Mouse (Mus musculus): ENCODE data around the gene Trim38.
A peak's percentile ranks its signal among the peaks of the same experiment; 100 is the strongest.

Trim38 gene

DNA sequence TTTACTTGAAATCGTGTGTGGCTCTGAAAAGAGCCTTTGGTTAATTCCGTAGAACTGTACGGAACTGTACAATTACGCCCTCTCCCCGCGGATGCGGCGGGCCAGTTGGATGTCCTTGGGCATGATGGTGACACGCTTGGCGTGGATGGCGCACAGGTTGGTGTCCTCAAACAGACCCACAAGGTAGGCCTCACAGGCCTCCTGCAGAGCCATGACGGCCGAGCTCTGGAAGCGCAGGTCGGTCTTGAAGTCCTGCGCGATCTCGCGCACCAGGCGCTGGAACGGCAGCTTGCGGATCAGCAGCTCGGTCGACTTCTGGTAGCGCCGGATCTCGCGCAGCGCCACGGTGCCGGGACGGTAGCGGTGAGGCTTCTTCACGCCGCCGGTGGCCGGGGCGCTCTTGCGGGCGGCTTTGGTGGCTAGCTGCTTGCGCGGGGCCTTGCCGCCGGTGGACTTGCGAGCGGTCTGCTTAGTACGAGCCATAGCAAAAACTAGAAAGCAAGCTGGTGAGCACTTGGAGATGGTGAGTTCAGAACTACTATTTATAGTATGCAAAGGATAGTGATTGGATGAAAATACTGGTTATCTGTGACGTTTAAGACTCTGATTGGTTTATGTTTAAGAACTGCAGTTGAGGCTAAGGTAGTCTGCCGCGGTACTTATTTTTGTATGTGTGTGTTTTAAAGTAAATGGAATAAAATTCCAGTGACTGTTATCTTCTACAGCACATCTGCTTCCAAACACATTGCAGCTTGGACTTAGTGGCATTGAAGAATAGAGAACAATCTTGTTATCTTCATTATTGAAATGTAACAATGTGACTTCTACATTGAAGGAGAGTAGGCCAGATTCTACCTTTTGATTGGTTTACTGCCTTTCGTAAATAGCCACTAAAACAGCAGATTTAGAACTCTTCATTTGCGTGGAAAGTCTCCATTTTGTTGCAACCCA lies 7.6 kb upstream of the Trim38 start, which contains the start of gene Hist1h3a:
TSS of gene Hist1h3a (minus strand) at position 516 of the 951 bp plus-strand sequence.
- peak; percentile 75 for DNase-seq

DNA sequence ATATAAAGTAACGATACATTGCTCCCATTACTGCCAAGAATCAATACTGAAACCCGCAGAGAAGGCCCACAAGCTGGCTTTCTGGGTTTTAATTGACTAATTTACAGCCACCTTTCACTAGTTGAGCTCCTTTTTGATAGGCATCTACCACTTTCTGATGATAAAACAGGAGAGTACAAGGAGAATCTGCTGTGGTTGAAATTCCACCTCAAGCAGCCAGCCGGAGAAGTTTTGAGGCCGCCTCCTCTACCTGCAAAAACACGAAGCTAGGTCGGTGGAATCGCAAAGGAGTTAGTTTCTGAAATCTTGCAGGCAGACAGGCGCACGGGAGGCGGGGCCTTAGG lies 6.5 kb upstream of the Trim38 start:
- no peak for DNase-seq

DNA sequence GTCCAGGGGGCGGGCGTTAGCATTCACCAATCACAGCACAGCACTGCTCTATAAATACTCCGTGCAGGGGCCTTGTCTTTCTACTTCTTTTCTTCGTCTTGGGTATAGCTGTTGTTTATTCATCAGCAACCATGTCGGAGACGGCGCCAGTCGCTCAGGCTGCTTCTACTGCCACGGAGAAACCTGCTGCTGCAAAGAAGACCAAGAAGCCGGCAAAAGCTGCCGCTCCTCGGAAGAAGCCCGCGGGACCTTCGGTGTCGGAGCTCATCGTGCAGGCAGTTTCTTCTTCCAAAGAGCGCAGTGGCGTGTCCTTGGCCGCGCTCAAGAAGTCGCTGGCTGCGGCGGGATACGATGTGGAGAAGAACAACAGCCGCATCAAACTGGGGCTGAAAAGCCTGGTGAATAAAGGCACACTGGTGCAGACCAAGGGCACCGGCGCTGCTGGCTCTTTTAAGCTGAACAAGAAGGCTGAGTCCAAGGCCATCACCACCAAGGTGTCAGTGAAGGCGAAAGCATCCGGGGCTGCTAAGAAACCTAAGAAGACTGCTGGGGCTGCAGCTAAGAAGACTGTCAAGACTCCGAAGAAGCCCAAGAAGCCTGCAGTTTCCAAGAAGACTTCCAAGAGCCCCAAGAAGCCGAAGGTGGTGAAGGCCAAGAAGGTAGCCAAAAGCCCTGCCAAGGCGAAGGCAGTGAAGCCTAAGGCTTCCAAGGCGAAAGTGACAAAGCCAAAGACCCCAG lies 6.0 kb upstream of the Trim38 start, which contains the start of gene Hist1h1a:
TSS of gene Hist1h1a (plus strand) at position 81 of the 738 bp plus-strand sequence.
- DNase-seq: peak; percentile 92

- no peak for DNase-seq
Measured at GRCm38 (mm10) chr13:23764324-23765171, 5.2 kb upstream of the Trim38 start.

DNA sequence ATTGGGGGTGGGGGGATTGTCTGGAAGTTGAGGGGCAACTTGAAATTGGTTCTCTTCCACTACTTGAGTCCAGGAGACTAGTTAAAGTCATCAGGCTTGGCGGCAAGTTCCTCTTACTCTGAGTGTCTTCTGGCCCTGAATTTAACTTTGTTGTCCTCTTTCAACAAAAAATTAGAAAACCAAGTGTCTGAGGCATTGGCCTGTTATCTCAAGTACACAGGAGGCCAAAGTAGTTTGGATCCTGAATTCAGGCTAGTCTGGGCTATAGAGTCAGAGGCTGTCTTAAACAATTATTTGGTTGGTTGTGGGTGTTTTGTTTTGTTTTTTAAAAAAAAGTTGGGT lies 4.6 kb upstream of the Trim38 start:
- no peak for DNase-seq

GRCm38 (mm10) chr13:23766772-23767171 lies 2.9 kb upstream of the Trim38 start:
- no peak for DNase-seq

- DNase-seq: no peak
Measured at GRCm38 (mm10) chr13:23768834-23769397, 797 bp upstream of the Trim38 start.

DNA sequence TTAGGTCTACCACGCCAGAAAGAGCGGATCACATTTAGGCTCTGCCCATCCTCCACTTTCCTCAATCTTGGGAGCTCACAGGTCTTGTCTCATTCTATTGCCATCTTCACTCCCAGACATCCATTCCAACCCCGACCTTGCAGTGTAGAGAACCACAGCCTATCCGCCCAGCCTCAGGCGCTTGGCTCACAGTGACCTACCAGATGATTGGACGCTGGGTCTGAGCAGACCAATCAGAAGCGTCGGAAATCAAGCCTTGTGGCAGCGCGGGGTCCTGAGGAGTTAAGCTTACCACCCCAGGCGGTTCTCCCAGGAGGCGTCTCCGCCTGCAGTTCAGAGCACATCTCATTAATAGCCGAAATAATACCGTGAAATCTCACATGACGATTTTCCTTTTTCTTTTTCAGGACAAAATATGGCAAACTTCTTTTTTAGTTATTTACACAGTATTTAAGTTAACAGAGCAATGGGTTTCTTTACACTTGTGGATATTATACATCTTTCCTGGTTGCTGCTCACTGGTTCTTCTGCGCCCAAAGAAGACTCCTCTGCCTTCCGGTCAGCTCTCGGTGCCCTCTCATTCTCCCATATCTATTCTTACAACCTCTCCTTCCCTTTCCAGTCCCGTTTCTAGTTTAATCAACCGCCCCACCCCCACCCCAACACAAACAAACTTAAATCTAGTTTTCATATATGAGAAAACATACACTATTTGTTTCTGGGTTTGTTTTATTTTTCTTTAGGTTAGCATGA lies 3.0 kb downstream of the Trim38 start:
- no peak for DNase-seq

DNA sequence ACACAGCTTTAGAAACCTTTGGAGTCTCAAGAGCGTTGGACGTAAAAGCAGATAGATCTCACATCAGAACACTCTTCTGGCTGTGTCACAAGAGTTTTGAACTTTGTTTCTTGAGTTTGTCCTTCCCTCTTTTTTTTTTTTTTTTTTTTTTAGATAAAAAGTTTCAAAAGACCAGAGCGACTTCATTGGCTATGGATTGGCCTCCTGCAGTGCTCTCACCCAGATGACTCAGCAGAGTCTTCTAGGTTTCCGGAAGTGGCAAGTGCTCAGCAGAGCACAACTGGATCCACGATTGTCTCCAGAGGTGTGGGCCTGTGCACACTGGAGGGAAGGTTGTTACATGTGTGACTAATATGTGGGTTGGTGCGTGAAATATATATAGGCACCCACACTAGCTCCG lies 8.6 kb downstream of the Trim38 start:
- DNase-seq: no peak

- no peak for DNase-seq
Measured at GRCm38 (mm10) chr13:23779025-23779424, 9.3 kb downstream of the Trim38 start.

- DNase-seq: peak; percentile 41
Measured at GRCm38 (mm10) chr13:23792520-23792919, 22.8 kb downstream of the Trim38 start.

- no peak for DNase-seq
Measured at GRCm38 (mm10) chr13:23799405-23799804, 29.7 kb downstream of the Trim38 start.

DNA sequence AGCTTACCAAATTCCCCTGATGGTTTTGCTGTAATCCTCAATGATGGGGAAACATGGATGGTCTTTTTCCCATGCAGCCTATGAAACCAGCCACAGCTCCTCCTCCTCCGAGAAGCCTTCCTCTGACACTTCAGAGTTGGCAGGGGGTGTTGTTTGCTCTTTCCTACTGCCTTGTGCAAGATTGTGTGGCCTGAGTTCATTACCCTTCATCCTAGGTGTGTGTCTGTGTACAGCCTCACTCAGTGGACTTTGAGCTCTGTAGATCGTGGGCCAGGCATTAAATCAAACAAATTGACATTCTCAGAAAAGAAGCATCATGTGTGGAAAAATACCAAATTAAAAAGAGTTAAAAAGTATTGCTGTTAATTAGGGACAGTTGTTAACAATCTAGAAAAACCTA lies 34.8 kb downstream of the Trim38 start:
- DNase-seq: no peak

DNA sequence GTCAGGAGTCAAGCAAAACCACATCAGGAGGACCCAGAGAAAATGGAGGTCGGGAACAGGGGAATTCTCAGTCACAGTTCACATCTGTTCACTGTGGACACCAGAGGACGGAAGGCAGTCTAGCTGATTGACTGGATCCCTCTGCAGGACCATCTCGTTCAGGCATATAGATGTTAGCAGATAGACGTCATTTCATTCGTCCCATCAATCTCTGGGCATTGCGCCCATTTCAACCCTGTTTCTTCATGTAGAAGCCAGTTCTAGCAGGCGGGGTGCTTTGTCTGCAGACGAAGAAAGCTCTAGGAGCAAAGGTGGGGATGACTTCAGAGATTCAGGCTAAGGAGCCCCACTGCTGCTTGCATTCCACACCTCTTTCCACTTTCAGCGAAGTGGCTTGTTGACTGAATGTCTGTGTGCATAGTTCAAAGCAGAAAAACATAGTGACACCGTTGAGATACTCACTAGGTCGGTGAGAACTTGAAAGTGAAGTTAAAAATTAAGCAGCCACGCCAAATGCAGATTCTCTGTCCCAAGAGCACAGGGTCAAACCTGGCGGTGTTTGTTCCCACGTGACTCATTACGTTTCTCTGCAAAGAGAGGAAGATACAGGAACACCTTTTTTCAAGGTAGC lies 36.8 kb downstream of the Trim38 start, which contains the start of gene Slc17a2:
TSS of gene Slc17a2 (plus strand) at position 572 of the 631 bp plus-strand sequence.
- no peak for DNase-seq

- DNase-seq: no peak
Measured at GRCm38 (mm10) chr13:23816148-23816547, 46.4 kb downstream of the Trim38 start.

DNA sequence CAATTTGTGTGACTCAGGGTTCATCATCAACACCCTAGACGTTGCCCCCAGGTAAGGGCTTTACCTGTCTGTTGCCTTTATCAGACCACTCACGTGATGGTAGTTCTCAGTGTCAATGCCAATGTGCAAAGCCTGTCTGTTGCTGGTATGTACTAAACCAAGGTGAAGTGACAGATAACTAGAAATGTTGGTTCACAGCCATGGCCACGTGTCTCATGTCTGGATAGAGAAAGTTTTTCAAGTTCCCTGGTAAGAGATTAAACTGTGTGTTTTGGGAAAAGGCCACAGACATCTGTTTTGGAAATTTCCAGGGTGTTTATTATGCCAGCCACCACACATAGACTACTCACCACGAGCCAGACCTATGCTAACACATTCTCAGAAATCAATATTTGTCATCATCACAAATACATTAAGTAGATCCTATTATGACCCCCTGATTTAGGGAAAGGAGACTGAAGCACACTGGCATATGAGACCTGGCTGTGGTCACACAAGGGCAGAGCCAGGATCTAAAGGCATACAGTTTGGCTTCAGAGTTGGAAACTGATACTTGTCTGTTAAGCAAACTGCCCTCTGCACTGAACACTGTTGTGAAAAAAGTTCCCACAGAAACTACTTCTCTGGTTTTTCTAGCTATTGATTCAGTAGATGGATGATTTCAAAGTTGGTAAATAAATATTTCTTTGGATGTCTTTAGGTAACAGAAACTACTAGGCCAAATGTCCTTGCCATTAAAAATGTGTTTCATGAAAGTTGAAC lies 50.6 kb downstream of the Trim38 start:
- DNase-seq: no peak

DNA sequence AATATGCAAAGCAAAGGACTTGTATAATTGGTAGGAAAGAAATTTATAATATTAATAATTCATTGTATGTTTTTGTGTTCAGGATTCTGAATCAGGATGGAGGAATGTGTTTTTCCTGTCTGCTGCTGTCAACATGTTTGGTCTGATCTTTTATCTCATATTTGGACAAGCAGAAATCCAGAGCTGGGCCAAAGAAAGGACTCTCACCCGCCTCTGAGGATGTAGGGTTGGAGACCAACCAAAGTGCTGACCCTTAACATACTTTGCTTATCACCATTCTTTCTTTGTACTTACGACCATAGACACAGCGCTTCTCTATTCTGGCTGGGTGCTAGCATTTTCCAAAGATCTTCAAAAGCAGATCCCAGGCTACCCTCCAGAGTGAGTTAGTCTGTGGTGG lies 52.5 kb downstream of the Trim38 start:
- DNase-seq: no peak

DNA sequence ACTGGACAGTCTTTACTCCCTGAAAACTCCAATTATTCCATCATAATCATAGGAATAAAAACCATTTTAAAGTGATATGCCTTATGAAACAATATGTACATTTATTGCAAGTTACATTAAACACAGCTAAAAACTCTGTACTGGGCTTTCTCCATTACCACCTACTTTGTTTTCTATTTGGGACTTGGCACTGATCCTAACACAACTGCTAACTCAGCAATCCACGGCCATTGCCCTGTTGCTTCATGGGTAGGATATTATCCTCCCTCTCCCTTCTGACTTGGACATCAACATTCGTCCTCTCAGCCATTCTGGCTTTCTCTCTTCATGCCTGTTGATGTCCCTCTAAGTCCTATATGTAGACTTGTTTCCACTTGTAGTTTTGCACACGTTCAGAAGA lies 56.9 kb downstream of the Trim38 start:
- no peak for DNase-seq

DNA sequence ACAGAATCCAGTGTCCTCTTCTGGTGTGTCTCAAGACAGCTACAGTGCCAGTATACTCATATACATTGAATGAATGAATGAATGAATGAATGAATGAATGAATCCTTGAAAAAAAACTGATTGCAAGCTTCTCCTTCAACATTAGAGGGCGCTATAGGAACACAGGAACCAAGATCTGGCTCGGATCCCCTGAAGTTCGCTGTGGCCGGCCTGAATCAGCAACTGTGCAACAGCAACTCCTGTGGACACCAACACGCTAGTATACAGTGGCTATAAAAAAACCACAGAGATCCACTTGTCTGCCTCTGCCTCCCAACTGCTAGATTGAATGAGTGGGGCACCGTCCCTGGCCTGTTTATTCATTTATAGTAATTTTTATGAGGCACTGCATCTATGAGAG lies 63.3 kb downstream of the Trim38 start:
- no peak for DNase-seq

DNA sequence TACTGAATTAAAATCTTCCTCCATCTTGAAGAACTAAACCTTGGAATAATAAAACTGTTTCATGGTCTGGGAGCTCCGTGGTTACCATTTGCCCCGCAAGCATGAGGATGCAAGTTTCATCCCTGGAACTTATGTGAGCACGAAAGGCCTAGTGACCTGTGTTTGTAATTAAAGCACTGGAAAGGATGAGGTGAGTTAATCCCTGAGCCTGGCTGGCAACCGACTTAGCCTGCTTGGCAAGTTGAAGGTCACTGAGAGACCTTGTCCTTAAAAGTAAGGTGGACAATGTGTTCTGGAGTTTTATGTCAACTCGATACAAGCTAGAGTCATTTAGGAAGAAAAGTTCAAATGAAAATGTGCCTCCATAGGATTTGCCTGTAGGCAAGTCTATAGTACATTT lies 65.1 kb downstream of the Trim38 start:
- no peak for DNase-seq

GRCm38 (mm10) chr13:23836630-23837029 lies 66.9 kb downstream of the Trim38 start:
- no peak for DNase-seq

Measured in thymus, postnatal 25 days (tissue).